Mouse (Mus musculus): ENCODE results near the gene Slc3a2. TPM values are rescaled to one million over a fixed set of nuclear protein-coding genes. Genes with fewer than 3 reads are reported as not detected.

Slc3a2 gene
- 81.8 and 84.2 TPM in 2 replicates for polyA plus RNA-seq (2012; rRNA removed)

DNA sequence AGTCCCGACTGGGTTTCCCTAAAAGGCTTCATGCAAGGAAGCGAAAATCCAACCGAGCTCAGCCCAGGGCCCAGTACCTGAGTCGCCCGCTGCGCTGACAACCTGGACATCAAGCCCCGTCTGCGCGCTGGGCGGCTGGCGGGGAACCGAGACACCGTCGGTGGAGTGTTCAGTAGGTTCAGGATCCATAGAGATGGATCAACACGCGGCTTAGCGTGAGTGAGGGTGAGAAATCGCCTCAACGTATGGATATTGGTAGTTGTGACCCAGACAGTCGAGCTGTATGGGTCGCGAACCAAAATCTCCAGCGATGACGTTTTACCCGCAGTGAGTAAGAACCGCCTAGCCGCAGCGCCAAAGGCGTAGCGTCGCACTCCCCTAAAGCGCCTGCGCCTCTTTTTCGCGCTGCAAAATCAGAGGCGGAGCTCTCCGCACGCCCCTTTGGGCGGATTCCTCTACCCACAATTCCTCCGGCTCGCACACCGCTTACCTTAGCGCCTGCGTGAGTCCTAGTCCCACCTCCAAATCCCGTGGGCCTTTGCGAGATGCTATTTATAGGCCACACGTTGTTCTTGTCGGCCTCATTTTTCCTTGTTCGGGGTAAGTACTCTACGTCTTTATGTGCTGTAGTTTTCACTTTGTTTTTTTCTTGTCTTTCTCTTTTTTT, at the start of gene Slc3a2:
Gene Slc3a2 (minus strand): TSS at position 463 of the 667 bp plus-strand sequence.

DNA sequence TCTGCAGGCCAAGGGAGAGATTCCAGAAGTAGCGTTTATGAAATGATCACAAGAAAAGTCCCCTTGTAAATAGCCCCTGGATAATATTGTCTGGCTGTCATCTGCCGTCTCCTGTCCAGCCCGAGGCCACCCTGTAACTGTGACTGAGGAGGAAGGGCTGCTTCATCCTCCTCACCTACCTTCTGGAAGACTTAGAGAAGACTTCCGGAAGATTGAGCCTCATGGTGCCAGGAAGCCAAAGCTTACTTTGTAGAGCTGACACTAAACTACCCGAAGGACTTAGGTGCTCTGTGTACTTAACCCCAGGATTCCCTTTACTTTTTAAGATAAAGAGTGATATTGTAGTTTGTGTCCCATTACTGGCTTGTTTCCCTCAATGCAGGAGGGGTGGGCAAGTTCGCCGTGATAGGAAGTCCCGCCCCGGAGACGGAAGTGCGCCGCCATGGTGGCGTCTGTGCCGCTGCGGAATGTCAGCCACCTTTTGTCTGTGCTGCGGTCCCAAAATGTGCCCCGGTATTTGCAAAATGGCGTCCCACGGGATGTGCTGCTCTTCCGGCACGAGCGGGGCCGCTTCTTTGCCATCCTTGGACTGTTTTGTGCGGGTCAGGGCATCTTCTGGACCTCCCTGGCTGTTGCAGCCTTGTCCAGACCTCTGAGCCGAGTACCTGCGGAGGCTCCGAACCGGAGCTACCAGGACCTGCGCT, 47.5 kb upstream of the Slc3a2 start, which contains the start of gene Tmem223:
Gene Tmem223 (plus strand): TSS at position 430 of the 704 bp plus-strand sequence.

DNA sequence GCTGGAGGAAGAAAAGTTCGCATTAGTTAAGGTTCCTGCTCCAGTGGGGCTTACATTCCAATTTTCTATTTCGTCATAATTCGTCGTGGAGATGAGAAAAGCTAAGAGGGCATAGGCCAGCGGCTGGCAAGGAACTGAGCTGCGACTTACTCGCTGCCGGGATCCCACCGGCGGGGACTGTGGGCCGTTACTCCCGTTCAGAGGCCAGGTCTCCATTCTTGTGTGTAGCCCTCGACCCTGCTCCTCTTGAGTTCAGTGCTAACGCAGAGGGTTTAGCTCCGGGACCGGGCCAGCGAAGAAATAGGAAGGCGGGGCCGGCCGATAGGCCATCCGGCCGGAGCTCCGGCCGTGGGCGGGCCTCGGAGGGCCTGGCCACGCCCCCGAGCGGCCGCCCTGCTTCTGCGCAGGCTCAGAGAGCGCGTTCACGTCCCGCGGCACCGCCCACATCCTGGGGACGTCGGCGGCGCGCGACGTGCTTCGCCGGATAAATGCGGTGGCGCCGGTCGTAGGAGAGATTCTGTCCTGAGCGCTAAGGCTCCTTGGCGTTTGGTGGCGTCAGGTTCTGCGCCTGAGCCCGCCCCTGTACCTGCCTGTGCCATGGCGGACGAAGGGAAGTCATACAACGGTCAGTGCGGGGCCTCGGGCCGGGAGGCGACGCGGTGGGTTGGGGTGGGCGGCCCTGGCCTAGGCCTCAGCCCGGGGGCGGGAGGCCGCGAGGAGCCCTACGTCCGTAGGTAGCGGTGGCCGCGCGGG, 33.6 kb upstream of the Slc3a2 start, which contains the start of gene Nxf1:
Gene Nxf1 (plus strand): TSS at position 439 of the 753 bp plus-strand sequence.

DNA sequence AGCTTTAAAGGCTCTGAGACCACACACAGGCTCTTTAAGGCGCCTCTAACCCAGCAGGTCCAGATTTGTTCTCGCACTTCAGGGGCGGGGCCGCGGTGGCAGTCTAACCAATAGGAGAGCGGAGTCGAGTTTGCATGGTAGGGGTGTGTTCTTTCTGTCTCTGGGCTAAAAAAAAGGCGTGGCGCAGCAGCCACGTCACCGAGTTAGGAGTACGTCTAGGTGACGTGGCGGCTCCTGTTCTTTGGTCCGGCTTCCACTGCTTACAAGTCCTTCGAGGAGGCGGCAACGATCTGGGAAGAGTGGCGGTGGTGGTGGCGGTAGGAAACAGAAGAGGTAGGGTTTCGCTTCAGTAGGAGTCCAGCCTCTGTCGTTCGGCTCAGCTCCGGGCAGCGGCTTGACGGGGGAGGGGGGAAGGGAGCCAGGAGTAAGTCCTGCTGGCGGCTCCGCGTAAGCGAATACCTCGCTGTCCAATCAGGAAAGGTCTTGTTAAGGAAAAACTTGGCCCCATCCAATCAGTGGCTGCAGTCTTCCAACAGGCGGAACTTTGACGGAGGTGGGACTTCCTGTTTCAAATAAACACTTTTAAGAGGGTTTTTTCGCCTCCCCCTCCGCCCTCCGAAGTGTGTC, 18.2 kb upstream of the Slc3a2 start, which contains the start of gene Stx5a:
Gene Stx5a (plus strand): TSS at position 171 of the 627 bp plus-strand sequence.

DNA sequence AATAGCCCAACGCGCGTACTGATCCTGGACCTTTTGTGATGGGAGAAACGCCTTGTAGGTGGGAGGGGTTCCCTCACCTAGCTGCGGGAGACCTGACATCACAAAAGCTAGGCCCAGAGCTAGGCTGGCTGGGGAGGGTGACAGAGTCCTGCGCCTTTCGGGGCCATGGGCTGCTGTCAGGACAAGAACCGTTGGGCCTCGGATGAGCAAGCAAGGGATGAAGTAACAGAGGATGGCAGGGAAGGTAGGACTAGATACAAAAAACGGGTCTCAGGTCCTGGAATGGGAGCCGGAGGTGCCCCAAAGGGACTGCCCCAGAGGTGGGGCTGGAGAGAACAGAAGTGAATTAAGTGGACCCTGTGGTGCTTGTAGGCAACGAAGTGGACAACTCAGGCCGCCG, 17.4 kb upstream of the Slc3a2 start, which contains the start of gene 1700092M07Rik:
Gene 1700092M07Rik (plus strand): TSS at position 116 of the 400 bp plus-strand sequence.

DNA sequence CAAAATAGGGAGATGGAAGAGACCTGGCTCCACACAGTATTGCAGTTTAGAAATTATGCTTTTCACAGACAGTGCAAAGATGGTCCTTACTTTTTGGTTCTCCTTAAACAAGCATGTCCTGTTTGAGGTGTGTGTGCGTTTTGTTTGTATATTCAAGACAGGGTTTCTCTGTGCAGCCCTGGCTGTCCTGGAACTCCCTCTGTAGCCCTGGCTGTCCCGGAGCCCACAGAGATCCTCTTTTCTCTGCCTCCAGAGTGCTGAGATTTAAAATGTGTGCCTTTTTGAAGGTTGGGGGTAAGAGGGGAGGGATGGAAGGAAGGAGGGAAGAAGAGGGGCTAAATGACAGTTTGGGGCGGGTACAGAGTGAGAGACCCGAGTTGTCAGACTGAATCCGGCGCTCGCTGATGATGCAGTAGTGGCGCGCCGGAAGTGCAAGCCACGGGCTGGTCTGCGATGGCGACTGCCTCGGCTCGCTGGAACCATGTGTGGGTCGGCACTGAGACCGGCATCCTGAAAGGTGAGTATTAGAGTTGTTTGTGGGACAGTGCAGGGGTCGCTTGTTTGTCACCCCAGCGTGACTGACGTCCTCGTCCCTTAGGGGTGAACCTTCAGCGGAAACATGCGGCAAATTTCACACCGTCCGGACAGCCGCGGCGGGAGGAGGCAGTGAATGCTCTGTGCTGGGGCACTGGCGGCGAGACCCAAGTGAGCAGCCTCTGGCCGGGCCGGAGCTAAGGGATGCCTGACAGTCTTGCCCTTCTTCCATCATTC, 12.4 kb upstream of the Slc3a2 start, which contains the start of gene Wdr74:
Gene Wdr74 (plus strand): TSS at position 439 of the 771 bp plus-strand sequence.

DNA sequence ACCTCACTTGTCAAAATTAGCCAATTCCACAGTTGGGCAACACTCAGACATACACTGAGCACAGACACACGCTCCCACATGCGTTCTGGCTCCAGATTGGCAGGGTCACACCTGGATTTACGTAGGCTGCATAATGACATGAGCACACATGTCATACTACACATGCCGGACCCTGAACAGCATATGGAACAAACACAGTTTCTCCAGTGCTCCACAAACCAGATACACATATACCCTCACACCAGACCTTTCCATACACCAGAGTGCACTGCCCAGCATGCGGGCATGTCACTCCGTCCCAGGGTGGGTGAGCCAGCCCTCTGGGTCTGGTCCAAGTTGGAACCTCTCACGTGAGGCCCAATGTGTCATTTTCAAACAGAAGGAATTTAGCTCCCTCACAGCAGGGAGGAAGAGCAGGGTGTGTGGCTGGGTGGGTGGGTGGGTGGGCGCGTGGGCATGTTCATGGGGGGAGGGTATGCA, 59.8 kb downstream of the Slc3a2 start, which contains the start of gene Chrm1:
Gene Chrm1 (plus strand): TSS at position 430 of the 480 bp plus-strand sequence.

Other genes starting within 250 kb of the Slc3a2 start
- 1.4 and 1.6 TPM in 2 replicates for gene Slc22a8, start 132.1 kb downstream of the Slc3a2 start, polyA plus RNA-seq (2012; rRNA removed)
- gene Slc22a6, start 105.3 kb downstream of the Slc3a2 start, polyA plus RNA-seq (2012; rRNA removed), result not detected in 2 replicates
- not detected in 2 replicates for gene Chrm1, start 59.6 kb downstream of the Slc3a2 start, polyA plus RNA-seq (2012; rRNA removed)
- gene Wdr74, start 12.5 kb upstream of the Slc3a2 start, polyA plus RNA-seq (2012; rRNA removed), result 32.2 and 39.3 TPM in 2 replicates
- 0.75 and 1.0 TPM in 2 replicates for gene 1700092M07Rik, start 17.3 kb upstream of the Slc3a2 start, polyA plus RNA-seq (2012; rRNA removed)
- gene Stx5a, start 18.0 kb upstream of the Slc3a2 start, polyA plus RNA-seq (2012; rRNA removed), result 31.7 and 36.3 TPM in 2 replicates
- 85.1 and 95.1 TPM in 2 replicates for gene Nxf1, start 33.7 kb upstream of the Slc3a2 start, polyA plus RNA-seq (2012; rRNA removed)
- gene Tmem223, start 47.6 kb upstream of the Slc3a2 start, polyA plus RNA-seq (2012; rRNA removed), result 33.9 and 43.4 TPM in 2 replicates
- 51.7 and 63.6 TPM in 2 replicates for gene Tmem179b, start 51.1 kb upstream of the Slc3a2 start, polyA plus RNA-seq (2012; rRNA removed)
- 7.1 and 8.8 TPM in 2 replicates for gene Taf6l, start 63.0 kb upstream of the Slc3a2 start, polyA plus RNA-seq (2012; rRNA removed)
- gene Polr2g, start 75.2 kb upstream of the Slc3a2 start, polyA plus RNA-seq (2012; rRNA removed), result 57.0 and 60.6 TPM in 2 replicates
- gene Zbtb3, start 79.2 kb upstream of the Slc3a2 start, polyA plus RNA-seq (2012; rRNA removed), result 0.74 and 1.0 TPM in 2 replicates
- 16.9 and 19.7 TPM in 2 replicates for gene Ttc9c, start 96.0 kb upstream of the Slc3a2 start, polyA plus RNA-seq (2012; rRNA removed)
- 42.8 and 44.0 TPM in 2 replicates for gene Hnrnpul2, start 96.6 kb upstream of the Slc3a2 start, polyA plus RNA-seq (2012; rRNA removed)
- 1.3 and 1.5 TPM in 2 replicates for gene AC129217.1, start 106.4 kb upstream of the Slc3a2 start, polyA plus RNA-seq (2012; rRNA removed)
- gene Bscl2, start 114.1 kb upstream of the Slc3a2 start, polyA plus RNA-seq (2012; rRNA removed), result 15.4 and 21.0 TPM in 2 replicates
- 0.01 and 0.05 TPM in 2 replicates for gene Gng3, start 115.8 kb upstream of the Slc3a2 start, polyA plus RNA-seq (2012; rRNA removed)
- gene Lrrn4cl, start 127.4 kb upstream of the Slc3a2 start, polyA plus RNA-seq (2012; rRNA removed), result 0.12 TPM in 2 replicates
- gene Ubxn1, start 148.1 kb upstream of the Slc3a2 start, polyA plus RNA-seq (2012; rRNA removed), result 66.5 and 70.7 TPM in 2 replicates
- 24.0 and 25.5 TPM in 2 replicates for gene Uqcc3, start 157.6 kb upstream of the Slc3a2 start, polyA plus RNA-seq (2012; rRNA removed)
- gene Lbhd1, start 160.4 kb upstream of the Slc3a2 start, polyA plus RNA-seq (2012; rRNA removed), result 3.7 and 4.3 TPM in 2 replicates
- gene Gm49403, start 160.6 kb upstream of the Slc3a2 start, polyA plus RNA-seq (2012; rRNA removed), result not detected in 2 replicates
- 56.4 and 61.7 TPM in 2 replicates for gene 1810009A15Rik, start 165.5 kb upstream of the Slc3a2 start, polyA plus RNA-seq (2012; rRNA removed)
- 0.08 TPM in 1 of 2 replicates, not detected in the other for gene Gm49416, start 165.6 kb upstream of the Slc3a2 start, polyA plus RNA-seq (2012; rRNA removed)
- gene Ints5, start 169.6 kb upstream of the Slc3a2 start, polyA plus RNA-seq (2012; rRNA removed), result 10.3 and 12.8 TPM in 2 replicates
- gene Ganab, start 174.7 kb upstream of the Slc3a2 start, polyA plus RNA-seq (2012; rRNA removed), result 44.2 and 53.9 TPM in 2 replicates
- gene B3gat3, start 197.0 kb upstream of the Slc3a2 start, polyA plus RNA-seq (2012; rRNA removed), result 22.5 and 27.4 TPM in 2 replicates
- 1.9 and 2.8 TPM in 2 replicates for gene Rom1, start 206.0 kb upstream of the Slc3a2 start, polyA plus RNA-seq (2012; rRNA removed)
- 9.7 and 11.0 TPM in 2 replicates for gene Eml3, start 206.2 kb upstream of the Slc3a2 start, polyA plus RNA-seq (2012; rRNA removed)
- gene Mta2, start 218.5 kb upstream of the Slc3a2 start, polyA plus RNA-seq (2012; rRNA removed), result 20.0 and 28.3 TPM in 2 replicates
- 9.8 and 10.6 TPM in 2 replicates for gene Tut1, start 230.5 kb upstream of the Slc3a2 start, polyA plus RNA-seq (2012; rRNA removed)
- 194 and 208 TPM in 2 replicates for gene Eef1g, start 243.7 kb upstream of the Slc3a2 start, polyA plus RNA-seq (2012; rRNA removed)